Mouse (Mus musculus) skeletal muscle tissue, adult 2 months (tissue): Measurements from ENCODE around the gene Asl.

Source experiments
- DNase-seq: peaks from one replicate; pipeline ENCODE4 v3.0.0-alpha.2; 2012; ENCODE audit warnings: low read depth, low spot score

The Asl gene

GRCm38 (mm10) chr5:130029142-130029897, at the start of gene Asl, which contains the start of gene Crcp:
Gene Asl, minus strand, starts transcription at chr5:130029247.
Gene Crcp, plus strand, starts transcription at chr5:130029290.
- DNase-seq = peak; percentile 66

DNA sequence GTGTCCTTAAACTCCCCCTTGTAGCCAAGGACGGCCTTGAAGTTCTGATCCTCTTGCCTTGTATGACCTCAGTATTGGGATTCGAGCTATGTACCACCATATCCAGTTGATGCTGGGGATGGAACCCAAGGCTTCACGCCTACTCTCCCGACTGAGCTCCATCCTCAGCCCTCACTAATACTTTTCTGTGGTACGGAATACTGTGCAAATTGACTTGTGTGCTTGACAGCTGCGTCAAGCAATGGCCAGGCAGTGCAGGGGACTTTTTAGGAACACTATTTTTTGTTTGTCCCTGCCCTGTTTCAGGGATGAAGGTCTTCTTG, 49.7 kb upstream of the Asl start:
- no peak for DNase-seq

DNA sequence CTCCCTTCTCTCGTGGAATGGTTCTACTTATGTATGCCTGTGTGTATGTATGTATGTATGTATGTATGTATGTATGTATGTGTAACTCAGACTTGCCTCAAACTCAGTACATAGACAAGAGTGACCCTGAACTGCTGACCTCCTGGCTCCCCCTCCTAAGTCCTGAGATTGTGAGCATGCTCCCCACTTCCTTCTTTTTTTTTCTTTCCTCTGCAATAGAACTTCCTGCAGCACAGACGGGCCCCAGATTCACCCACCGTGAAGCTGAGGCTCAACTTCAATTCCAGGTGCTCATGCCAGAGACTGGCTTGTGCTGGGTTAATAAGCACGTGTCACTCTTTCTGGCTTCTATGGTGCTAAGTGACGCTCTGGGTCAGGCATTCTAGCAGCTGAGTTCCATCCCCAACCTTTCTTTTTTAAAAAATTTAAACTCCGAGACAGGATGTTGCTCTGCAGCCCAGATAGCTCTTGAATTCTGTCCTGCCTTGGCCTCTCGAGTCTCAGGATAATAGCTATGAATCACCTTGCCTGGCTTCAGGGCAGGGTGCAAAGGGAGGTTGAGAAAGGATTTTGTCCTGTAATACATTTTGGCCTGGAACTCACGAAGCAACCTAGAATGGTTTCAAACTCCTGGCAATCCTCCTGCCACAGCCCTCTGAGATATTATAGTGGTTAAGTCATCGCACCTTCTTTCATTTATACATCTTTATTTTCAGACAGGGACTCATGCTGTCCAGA, 49.2 kb upstream of the Asl start:
- DNase-seq = no peak

DNA sequence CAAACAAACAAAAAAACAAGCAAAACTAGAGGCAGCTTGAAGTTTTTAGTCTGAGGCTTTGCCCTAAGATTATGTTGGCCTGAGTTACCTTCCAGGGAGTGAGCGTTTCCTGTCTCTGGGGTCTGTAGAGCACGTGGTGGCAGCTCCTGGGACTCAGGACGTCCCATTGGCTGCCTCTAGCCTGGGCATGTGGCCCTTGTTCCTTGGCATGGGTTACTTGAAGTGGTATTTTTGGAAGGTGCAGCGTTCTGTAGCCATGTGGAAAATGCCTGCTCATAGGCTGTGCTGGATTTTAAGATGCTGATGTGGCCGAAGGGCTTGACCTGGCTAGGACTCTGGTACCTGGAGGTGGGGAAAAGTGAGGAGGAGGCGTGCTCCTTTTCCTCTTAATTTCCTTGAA, 47.3 kb upstream of the Asl start:
- peak; percentile 65 for DNase-seq

- no peak for DNase-seq
These were observed 45.4 kb upstream of the Asl start for GRCm38 (mm10) chr5:130074491-130074890.

GRCm38 (mm10) chr5:130073026-130073425, 44.0 kb upstream of the Asl start, which contains the start of gene Tpst1:
Gene Tpst1, plus strand, starts transcription at chr5:130073326.
- no peak for DNase-seq

GRCm38 (mm10) chr5:130067841-130068264, 38.8 kb upstream of the Asl start:
- no peak for DNase-seq

GRCm38 (mm10) chr5:130065579-130065978, 36.5 kb upstream of the Asl start:
- DNase-seq = no peak

GRCm38 (mm10) chr5:130063760-130064159, 34.7 kb upstream of the Asl start:
- DNase-seq = no peak

- no peak for DNase-seq
These were observed 33.0 kb upstream of the Asl start for GRCm38 (mm10) chr5:130062096-130062495.

DNA sequence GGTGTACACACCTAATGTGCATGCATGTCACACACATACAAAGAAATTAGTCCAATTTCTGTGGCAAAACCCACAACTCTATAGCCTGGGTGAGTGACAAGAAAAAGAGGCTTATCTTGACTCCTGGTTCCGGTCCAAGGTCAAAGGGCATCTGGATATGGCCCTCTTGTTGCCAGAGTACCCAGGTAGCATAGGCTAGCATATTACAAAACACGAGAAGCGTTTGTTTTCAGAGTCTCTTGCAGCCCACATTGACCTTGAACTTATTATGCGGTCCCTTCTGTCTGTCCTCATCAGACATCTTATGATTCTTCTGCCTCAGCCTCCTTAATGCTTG, 31.2 kb upstream of the Asl start:
- no peak for DNase-seq

- no peak for DNase-seq
These were observed 30.6 kb upstream of the Asl start for GRCm38 (mm10) chr5:130059413-130060328.

- DNase-seq = no peak
These were observed 27.3 kb upstream of the Asl start for GRCm38 (mm10) chr5:130056303-130056702.

DNA sequence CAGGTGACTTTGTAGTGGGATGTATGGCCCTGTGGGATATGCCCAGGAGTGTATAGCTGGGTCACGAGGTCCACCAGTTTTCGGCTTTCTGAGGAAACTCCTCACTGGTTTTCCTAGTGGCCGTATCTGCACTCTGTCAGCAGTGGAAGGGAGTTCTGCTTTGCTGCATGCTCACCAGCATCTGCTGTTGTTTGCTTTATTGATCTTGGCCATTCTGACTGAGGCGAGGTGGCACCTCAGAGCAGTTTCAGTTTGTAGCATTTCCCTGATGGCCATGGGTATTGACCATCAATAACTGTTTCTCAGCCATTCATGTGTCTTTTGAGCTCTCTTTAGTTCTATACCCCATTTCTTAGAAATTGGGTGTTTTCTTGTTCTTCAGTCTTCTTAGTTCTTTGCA, 26.6 kb upstream of the Asl start:
- no peak for DNase-seq

GRCm38 (mm10) chr5:130052955-130053354, 23.9 kb upstream of the Asl start:
- DNase-seq = no peak

DNA sequence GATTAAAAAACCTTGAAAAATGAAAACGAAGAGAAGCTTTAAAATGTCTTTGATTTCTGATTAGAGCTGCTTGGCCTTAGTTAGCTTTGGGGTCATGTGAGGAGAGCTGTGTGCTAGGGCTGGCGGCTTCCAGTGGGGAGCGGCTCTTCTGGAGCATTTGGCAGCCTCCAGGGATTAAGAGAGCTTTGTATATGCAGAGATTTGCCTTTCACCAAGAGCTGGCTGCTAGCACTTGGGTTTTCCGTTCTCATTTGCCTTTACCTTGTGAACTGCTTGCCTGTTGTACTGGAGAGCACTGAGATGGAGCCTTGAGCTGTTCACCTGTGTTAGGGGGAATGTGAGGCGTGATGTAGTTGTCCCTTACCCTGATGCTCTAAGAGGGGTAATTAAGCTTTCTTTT, 23.5 kb upstream of the Asl start:
- DNase-seq = no peak

GRCm38 (mm10) chr5:130051073-130051860, 22.2 kb upstream of the Asl start:
- DNase-seq = no peak

GRCm38 (mm10) chr5:130050416-130050815, 21.4 kb upstream of the Asl start:
- DNase-seq = no peak

- no peak for DNase-seq
These were observed 19.9 kb upstream of the Asl start for GRCm38 (mm10) chr5:130048786-130049520.

DNA sequence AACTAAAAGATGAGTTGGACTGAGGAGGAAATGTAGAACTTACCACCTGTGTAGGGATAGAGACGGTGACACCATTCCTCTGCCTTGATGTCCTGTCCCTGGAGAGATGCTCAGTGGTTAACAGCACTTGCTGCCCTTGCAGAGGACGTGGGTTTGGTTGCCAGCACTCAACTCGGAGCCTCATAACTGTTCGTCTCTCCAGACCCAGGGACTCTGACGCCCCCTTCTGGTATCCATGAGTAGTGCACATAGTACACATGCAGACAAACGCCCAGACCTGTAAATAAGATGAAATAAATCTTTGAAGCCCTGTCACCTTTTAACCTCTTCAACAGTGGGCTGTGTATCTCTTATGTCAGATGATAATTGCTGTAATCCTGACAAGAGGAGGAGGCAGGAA, 18.0 kb upstream of the Asl start:
- DNase-seq = no peak

GRCm38 (mm10) chr5:130046589-130046988, 17.5 kb upstream of the Asl start:
- DNase-seq = no peak
